Mouse (Mus musculus) heart, postnatal 36 days (tissue): ENCODE results near the gene Dync1h1. TPM values are rescaled to one million over a fixed set of nuclear protein-coding genes. Genes with fewer than 3 reads are reported as not detected.
"Not testable (repeated sequence)": the region's sequence is repeated elsewhere in the genome, so short reads cannot be mapped to it uniquely, and the experiment has no call there.

Source experiments
- DNase-seq, 2 experiments: peaks; one replicate each; pipeline ENCODE4 v3.0.0; 2021 to 2022
- intact Hi-C: fragments of 180-260 bp; cut with DNase I; formaldehyde crosslinking; loops from one replicate; pipeline ENCODE4 v1.15.1; 2025
- total RNA-seq, 2 experiments: library from RNA; stranded (reverse); gene quantifications; 2 replicates each; pipeline ENCODE4 v1.2.3; 2021

The Dync1h1 gene
- total RNA-seq, 2 experiments from 2014 or later = 143 to 146 TPM

DNA sequence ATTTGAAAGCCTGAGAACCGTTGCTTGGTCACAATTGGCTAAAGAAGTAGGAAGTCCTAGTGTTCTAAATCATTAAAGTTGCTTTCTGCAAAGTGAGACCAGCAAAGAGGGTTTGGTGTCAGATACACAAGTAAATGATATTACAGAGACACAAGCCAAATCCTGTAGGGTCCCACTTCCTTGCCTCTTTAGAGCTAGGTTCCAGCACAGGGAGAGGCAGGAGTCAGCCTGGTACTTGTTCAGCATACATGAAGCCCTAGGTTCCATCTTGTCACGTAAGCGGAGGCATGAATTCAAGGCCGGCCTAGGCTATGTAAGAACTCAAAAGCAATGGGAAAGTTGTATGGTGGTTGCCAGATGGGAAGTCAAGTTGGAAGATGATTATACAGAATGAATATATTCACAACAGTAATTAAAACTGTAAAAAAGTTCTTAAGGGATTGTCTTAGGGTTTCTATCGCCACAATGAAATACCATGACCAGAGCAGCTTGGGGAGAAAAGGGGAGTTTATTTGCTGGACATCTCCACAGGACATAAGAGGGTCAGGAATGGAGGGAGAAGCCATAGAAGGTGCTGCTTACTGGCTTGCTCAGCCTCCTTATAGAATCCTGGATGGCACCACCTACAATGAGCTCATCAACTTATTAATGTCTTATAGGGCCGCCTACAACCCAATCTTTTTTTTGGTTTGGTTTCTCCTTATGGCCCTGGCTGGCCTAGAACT lies 88.8 kb downstream of the Dync1h1 start:
- intact Hi-C loops = no loop called here
- no peak for DNase-seq

DNA sequence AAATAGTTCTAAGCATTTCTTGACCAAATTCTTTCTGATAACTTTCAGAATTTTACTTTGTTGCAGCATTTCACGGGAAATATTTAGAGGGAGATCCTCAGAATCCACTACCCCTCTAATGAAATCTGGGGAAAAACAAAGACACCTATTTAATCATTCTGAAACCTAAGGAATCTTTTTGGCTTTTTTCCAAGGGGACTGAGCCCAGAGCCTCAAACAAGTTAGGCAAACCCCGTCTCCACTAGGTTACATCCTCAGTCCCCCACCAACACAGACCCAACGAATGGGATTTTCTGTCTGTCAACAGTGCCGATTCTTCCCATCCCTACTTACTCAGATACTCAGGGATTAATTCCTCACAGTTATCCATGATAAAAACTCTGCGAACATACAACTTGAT lies 92.1 kb downstream of the Dync1h1 start:
- DNase-seq, intact Hi-C loops: not testable (repeated sequence)

GRCm38 (mm10) chr12:110695676-110696171 lies 94.5 kb downstream of the Dync1h1 start:
- intact Hi-C loops = loop anchor here (2.0 kb wide), 2 partner anchors 43 to 149 kb away; no protein-coding TSS in a partner anchor

GRCm38 (mm10) chr12:110696173-110696974 lies 95.1 kb downstream of the Dync1h1 start:
- peak; percentile 99 to 100 for DNase-seq
- intact Hi-C loops = loop anchor here (2.0 kb wide), 2 partner anchors 42 to 148 kb away; no protein-coding TSS in a partner anchor

More at GRCm38 (mm10) chr12:110695676-110696171, 94.5 kb downstream of the Dync1h1 start:
- peak in 1 of 2 experiments; percentile 52 for DNase-seq

DNA sequence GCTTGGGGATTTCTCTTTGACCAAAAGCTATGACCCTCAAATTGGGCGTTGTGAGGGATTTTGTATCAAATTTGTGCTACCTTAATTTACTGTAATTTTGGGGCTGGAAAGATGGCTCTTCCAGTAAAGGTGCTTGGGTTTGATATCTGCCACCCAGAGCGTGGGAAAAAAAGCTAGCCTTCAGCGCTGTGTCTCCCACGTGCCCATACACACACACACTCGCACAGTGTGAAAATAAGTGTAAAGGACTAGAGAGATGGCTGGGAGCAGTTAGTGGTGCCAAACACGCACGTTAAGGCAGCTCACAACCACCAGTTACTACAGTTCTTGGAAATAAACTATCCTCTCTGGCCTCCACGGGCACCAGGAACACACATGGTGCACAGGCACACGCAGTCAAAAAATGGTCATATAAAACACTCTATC lies 95.7 kb downstream of the Dync1h1 start:
- DNase-seq = peak in 1 of 2 experiments; percentile 12
- intact Hi-C loops = loop anchor here (2.0 kb wide), 2 partner anchors 42 to 148 kb away; no protein-coding TSS in a partner anchor

DNA sequence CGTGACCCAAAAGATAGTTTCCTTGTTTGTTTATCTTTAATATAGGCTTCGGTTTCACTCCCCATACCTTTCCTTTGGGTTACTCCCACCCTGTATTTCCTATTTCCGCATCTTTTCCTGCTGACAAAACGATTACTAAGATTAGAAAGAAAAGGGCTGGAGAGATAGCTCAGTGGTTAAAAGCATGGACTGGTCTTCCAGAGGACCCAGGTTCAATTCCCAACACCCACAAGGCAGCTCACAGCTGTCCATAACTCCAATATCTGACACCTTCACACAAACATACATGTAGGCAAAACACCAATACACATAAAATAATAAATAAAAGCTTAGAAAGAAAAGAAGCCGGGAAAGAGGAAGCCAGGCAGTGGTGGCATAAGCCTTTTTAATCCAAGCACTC lies 96.2 kb downstream of the Dync1h1 start:
- intact Hi-C loops = loop anchor here (2.0 kb wide), 2 partner anchors 41 to 147 kb away; no protein-coding TSS in a partner anchor
- DNase-seq = no peak

- DNase-seq = no peak
- intact Hi-C loops = no loop called here
These were observed 96.8 kb downstream of the Dync1h1 start for GRCm38 (mm10) chr12:110698080-110698479.

GRCm38 (mm10) chr12:110698523-110699170 lies 97.4 kb downstream of the Dync1h1 start:
- no peak for DNase-seq
- intact Hi-C loops = no loop called here

DNA sequence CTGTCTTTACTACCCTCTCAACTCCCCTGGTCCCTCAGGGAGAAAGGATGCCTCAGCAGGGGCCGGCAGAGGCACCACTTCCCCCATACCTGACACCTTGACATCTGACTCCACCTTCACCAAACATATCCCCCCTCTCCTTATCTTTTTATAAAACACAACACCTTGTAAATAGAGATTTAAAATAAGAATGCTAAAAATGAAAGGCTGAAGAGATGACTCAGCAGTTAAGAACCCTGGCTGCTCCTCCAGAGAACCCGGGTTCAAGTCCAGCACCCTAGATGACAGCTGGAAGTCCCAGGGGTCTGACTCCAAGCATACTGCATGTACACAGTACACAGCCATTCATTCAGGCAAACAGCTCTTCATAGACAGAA lies 97.9 kb downstream of the Dync1h1 start:
- intact Hi-C loops = no loop called here
- DNase-seq = no peak

DNA sequence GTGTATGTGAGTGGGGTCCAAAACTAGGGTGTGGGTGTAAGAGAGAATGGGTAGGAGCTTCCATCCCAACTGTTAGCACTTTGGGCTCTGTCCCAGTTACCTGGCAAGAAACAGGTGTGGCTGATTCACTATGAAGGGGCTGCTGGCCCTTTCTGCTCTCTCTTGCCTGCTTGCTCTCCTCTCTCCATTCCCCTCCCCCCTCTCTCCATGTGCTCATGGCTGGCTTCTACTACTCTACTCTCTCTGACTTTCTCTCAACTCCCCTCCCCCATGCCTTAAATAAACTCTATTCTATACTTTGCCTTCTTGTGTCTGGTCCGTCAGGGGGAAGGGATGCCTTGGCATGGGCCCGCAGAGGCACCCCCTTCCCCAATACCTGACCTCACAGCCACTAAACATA lies 99.5 kb downstream of the Dync1h1 start:
- no peak for DNase-seq
- intact Hi-C loops = loop anchor here (5.0 kb wide), 1 partner anchor 248 kb away; no protein-coding TSS in a partner anchor

DNA sequence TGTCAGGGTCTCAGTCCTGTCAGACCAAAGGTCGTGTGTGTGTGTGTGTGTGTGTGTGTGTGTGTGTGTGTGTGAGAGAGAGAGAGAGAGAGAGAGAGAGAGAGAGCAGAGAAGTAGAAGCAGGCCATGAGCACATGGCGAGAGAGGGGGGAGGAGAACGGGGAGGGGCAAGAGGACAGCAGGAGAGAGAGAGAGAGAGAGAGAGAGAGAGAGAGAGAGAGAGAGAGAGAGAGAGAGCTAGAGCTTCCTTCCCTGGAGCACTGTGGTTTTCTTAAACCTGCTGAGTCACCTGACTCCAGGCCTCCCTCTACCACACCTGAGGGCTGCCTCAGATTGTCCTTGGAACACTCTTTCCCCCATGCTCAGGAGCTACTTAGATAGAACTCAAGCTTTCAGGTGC lies 100.1 kb downstream of the Dync1h1 start:
- intact Hi-C loops = loop anchor here (5.0 kb wide), 1 partner anchor 249 kb away; no protein-coding TSS in a partner anchor
- DNase-seq = not testable (repeated sequence)

DNA sequence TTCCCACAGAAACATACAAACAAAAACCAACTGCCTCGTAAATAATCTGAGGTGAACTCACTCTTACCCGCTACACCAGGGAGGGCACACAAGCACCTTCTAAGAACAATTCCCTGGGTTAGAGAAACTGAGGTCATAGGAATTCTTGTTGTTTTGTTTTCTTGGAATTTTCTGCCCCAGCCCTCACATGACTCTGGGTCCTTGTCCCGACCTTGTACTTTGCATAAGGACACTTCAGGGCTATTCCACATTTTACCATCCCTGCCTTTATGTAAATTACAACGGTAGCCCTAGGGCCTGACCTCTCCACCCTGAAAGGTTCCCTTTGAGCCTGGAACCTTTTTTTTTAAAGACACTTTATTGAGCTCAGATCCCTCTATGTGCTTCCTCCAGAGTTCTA lies 101.3 kb downstream of the Dync1h1 start, which contains the start of gene Hsp90aa1:
Gene Hsp90aa1 (minus strand): TSS at position 173 of the 400 bp plus-strand sequence.
- intact Hi-C loops = loop anchor here (2.0 to 5.0 kb wide), 2 partner anchors 104 to 250 kb away; no protein-coding TSS in a partner anchor
- no peak for DNase-seq

GRCm38 (mm10) chr12:110703008-110703471 lies 101.8 kb downstream of the Dync1h1 start:
- peak; percentile 90 to 91 for DNase-seq
- intact Hi-C loops = loop anchor here (2.0 to 5.0 kb wide), 2 partner anchors 104 to 251 kb away; no protein-coding TSS in a partner anchor

- no peak for DNase-seq
- intact Hi-C loops = loop anchor here (2.0 to 5.0 kb wide), 3 partner anchors 105 to 285 kb away; no protein-coding TSS in a partner anchor
These were observed 102.4 kb downstream of the Dync1h1 start for GRCm38 (mm10) chr12:110703682-110704081.

- intact Hi-C loops = loop anchor here (2.0 kb wide), 1 partner anchor 287 kb away; no protein-coding TSS in a partner anchor
- not testable (repeated sequence) for DNase-seq
These were observed 104.2 kb downstream of the Dync1h1 start for GRCm38 (mm10) chr12:110705419-110705818.

DNA sequence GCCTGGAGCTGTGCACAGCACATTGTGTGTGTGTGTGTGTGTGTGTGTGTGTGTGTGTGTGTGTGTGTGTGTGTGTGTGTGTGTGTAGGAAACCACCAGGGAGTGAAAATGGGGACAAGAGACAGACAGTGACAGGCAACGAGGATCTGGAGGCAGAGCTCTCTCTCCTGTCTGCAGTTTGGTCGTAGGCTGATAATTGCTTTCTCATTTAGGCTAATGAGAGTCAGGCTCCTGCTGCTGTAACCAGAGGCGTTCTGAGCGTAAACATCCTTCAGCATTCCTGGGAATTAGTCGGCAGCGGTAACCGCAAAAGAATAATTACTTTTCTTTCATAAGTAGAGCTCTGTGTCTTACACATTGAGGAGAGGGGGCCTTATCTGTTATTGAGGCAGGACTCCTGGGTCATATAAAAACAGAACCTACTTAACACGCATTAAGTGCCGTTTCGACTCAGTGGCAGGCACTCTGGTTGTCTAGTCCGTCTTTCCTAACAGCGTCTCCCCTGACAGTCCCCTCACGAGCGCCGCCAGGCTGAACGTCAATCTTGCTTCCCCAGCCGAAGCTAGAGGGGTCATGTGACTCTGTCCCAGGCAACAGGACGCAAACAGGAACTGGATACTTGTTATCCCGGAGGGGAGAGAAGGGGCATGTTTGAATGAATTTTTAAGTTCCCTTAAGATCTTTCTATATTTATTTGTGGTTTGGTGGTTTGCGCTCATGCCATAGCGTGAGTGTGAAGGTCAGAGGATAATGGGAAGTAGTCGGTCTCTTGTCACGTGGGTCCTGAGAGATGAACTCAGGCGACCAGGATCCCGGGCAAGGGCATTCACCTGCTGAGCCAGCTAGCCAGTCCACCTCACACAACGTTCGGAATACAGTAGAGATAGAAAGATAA lies 105.3 kb downstream of the Dync1h1 start:
- intact Hi-C loops = no loop called here
- DNase-seq = peak; percentile 67 to 68

GRCm38 (mm10) chr12:110707451-110707850 lies 106.2 kb downstream of the Dync1h1 start:
- intact Hi-C loops = no loop called here
- DNase-seq = no peak

DNA sequence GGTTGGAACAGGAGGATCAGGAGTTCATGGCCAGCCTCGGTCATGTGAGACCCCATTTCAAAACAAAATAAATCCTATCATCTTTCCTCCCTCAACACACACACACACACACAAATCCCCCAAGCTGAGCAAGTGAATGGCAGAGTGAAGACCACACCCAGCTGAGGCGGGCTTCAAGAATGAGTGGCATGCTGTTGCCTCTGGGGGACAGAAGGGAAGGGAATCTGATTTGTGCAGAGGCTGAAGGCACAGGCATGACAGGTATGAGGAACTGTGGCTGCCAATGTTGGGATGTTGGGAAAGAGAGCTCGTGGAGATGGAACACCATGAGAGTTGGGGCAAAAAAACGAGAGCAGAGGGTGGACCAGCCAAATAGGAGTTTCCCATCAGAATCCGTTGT lies 110.0 kb downstream of the Dync1h1 start:
- intact Hi-C loops = no loop called here
- DNase-seq = no peak

- intact Hi-C loops = no loop called here
- DNase-seq = no peak
These were observed 112.5 kb downstream of the Dync1h1 start for GRCm38 (mm10) chr12:110713784-110714183.
